In genomic region chr11:84348843-84349825, GRCm38 (mm10) we compare ENCODE assay signal across 18 mouse cellular contexts.
DNase-seq lines count a peak whose midpoint lies in the region; ATAC-seq lines count a peak whose summit lies in the region.
"Had no signal": no experiment of that assay in that cellular context is flagged by ENCODE, and none has a peak within 500 bp of the region (broad histone marks: within the 10 kb centered on the region; RNA-seq: fewer than 3 reads in every experiment).

No protein-coding gene starts in this region.

- ATAC-seq in neural tube, embryonic 11.5 days (ENCODE audit: insufficient read depth, low FRiP score, low TSS enrichment) = no peak
- peak; percentile 28; the same call in 1 of the 2 replicates for ATAC-seq in hindbrain, embryonic 13.5 days (ENCODE audit: low FRiP score)
- peak; percentile 23; the same call in 1 of the 2 replicates for ATAC-seq in midbrain, embryonic 12.5 days (ENCODE audit: low FRiP score, low read depth)
- ATAC-seq in neural tube, embryonic 15.5 days (ENCODE audit: low FRiP score) = no peak
- ATAC-seq: Patski had no signal

- no peaks in the 10 kb centered on the region for H3K36me3 ChIP-seq in neural tube, embryonic 11.5 days (ENCODE audit: control insufficient read depth, insufficient read depth, low read length)
- H3K36me3 ChIP-seq in hindbrain, embryonic 13.5 days = no peaks in the 10 kb centered on the region
- no peaks in the 10 kb centered on the region for H3K36me3 ChIP-seq in midbrain, embryonic 12.5 days
- H3K36me3 ChIP-seq in neural tube, embryonic 15.5 days = no peaks in the 10 kb centered on the region
- H3K36me3 ChIP-seq: embryonic facial prominence, embryonic 15.5 days; heart, embryonic 15.5 days had no signal

- H3K27ac ChIP-seq in neural tube, embryonic 11.5 days (ENCODE audit: low read depth, low read length) = peak overlapping the region; percentile 42
- H3K27ac ChIP-seq in hindbrain, embryonic 13.5 days = peak overlapping the region; percentile 85
- H3K27ac ChIP-seq in midbrain, embryonic 12.5 days (replicated peaks) = peak overlapping the region; percentile 79
- H3K27ac ChIP-seq in neural tube, embryonic 15.5 days (replicated peaks) = peak overlapping the region; percentile 75
- H3K27ac ChIP-seq: embryonic facial prominence, embryonic 15.5 days; heart, embryonic 15.5 days; left cerebral cortex, adult 2 months; limb, embryonic 13.5 days had no signal

- 61% methylated on average over 16 of the region's 16 CpGs for WGBS in neural tube, embryonic 11.5 days
- 27% methylated on average over 16 of the region's 16 CpGs for WGBS in hindbrain, embryonic 13.5 days
- 42% methylated on average over 16 of the region's 16 CpGs for WGBS in midbrain, embryonic 12.5 days
- WGBS in neural tube, embryonic 15.5 days = 41% methylated on average over 16 of the region's 16 CpGs

- no peak for DNase-seq in neural tube, embryonic 11.5 days (ENCODE audit: low spot score)
- no peak for DNase-seq in neural tube, embryonic 10.5 days (ENCODE audit: extremely low spot score, low spot score)
- DNase-seq in frontal cortex, postnatal 25 days (ENCODE audit: low spot score in 2 of 2) = no peak
- no peak for DNase-seq in urinary bladder, postnatal 10 days (ENCODE audit: low spot score)
- no peak for DNase-seq in cerebellum, adult 8-10 months
- DNase-seq: cerebellum, adult 11-12 months; kidney, adult 9 months; lung, postnatal 4 days; right cerebral cortex, postnatal 25 days; thymus, postnatal 4 days had no signal

- H3K9ac ChIP-seq in neural tube, embryonic 11.5 days (ENCODE audit: low read length) = no peak overlapping the region
- 0 out of 2 replicates have a peak overlapping the region, but pooled peaks have one; percentile 3 for H3K9ac ChIP-seq in hindbrain, embryonic 13.5 days
- 0 out of 2 replicates have a peak overlapping the region, but pooled peaks have one; percentile 32 for H3K9ac ChIP-seq in midbrain, embryonic 12.5 days (replicated peaks)
- no peak overlapping the region for H3K9ac ChIP-seq in neural tube, embryonic 15.5 days (replicated peaks)
- H3K9ac ChIP-seq: embryonic facial prominence, embryonic 15.5 days; heart, embryonic 15.5 days; limb, embryonic 13.5 days had no signal

- H3K4me2 ChIP-seq in neural tube, embryonic 11.5 days (ENCODE audit: low read depth) = no peak overlapping the region
- peak overlapping the region; percentile 30 for H3K4me2 ChIP-seq in hindbrain, embryonic 13.5 days
- peak overlapping the region; percentile 41 for H3K4me2 ChIP-seq in midbrain, embryonic 12.5 days (replicated peaks)
- H3K4me2 ChIP-seq in neural tube, embryonic 15.5 days = peak overlapping the region; percentile 29; the same call in 1 of the 2 replicates
- H3K4me2 ChIP-seq: embryonic facial prominence, embryonic 15.5 days; heart, embryonic 15.5 days; limb, embryonic 13.5 days had no signal

- H3K4me3 ChIP-seq in neural tube, embryonic 11.5 days (ENCODE audit: low read depth, low read length) = no peak overlapping the region
- H3K4me3 ChIP-seq in hindbrain, embryonic 13.5 days = no peak overlapping the region
- no peak overlapping the region for H3K4me3 ChIP-seq in midbrain, embryonic 12.5 days
- no peak overlapping the region for H3K4me3 ChIP-seq in neural tube, embryonic 15.5 days (replicated peaks)
- H3K4me3 ChIP-seq: embryonic facial prominence, embryonic 15.5 days; heart, embryonic 15.5 days; left cerebral cortex, adult 2 months; limb, embryonic 13.5 days had no signal

- H3K9me3 ChIP-seq in neural tube, embryonic 11.5 days (ENCODE audit: control insufficient read depth, low read length) = no peaks in the 10 kb centered on the region
- no peaks in the 10 kb centered on the region for H3K9me3 ChIP-seq in hindbrain, embryonic 13.5 days
- no peaks in the 10 kb centered on the region for H3K9me3 ChIP-seq in midbrain, embryonic 12.5 days
- H3K9me3 ChIP-seq in neural tube, embryonic 15.5 days (replicated peaks) = no peaks in the 10 kb centered on the region
- H3K9me3 ChIP-seq: embryonic facial prominence, embryonic 15.5 days; heart, embryonic 15.5 days; limb, embryonic 13.5 days had no signal

- H3K4me1 ChIP-seq in neural tube, embryonic 11.5 days (ENCODE audit: control insufficient read depth, insufficient read depth, low read length) = no peaks in the 10 kb centered on the region
- peaks cover 37% of the 10 kb centered on the region for H3K4me1 ChIP-seq in hindbrain, embryonic 13.5 days (replicated peaks)
- peaks cover 40% of the 10 kb centered on the region for H3K4me1 ChIP-seq in midbrain, embryonic 12.5 days
- H3K4me1 ChIP-seq in neural tube, embryonic 15.5 days = peaks cover 25% of the 10 kb centered on the region
- H3K4me1 ChIP-seq: embryonic facial prominence, embryonic 15.5 days; limb, embryonic 13.5 days had no signal

- no peaks in the 10 kb centered on the region for H3K27me3 ChIP-seq in neural tube, embryonic 11.5 days (ENCODE audit: control insufficient read depth, insufficient read depth, low read length)
- H3K27me3 ChIP-seq in hindbrain, embryonic 13.5 days = no peaks in the 10 kb centered on the region
- H3K27me3 ChIP-seq in midbrain, embryonic 12.5 days = no peaks in the 10 kb centered on the region
- no peaks in the 10 kb centered on the region for H3K27me3 ChIP-seq in neural tube, embryonic 15.5 days (replicated peaks)
- H3K27me3 ChIP-seq: embryonic facial prominence, embryonic 15.5 days; heart, embryonic 15.5 days; limb, embryonic 13.5 days; Patski had no signal

Comparison
In these comparisons a context has a peak if more than half of its experiments do, and no peak if none do; other contexts are left out.
1. ATAC-seq: peak in hindbrain, embryonic 13.5 days (single experiment) and midbrain, embryonic 12.5 days (single experiment); none in neural tube, embryonic 11.5 days (single experiment) and neural tube, embryonic 15.5 days (single experiment).
2. H3K9ac ChIP-seq: peak in hindbrain, embryonic 13.5 days (single experiment) and midbrain, embryonic 12.5 days (single experiment); none in neural tube, embryonic 11.5 days (single experiment) and neural tube, embryonic 15.5 days (single experiment).
3. Peak in every context shown above with its lines, with median percentiles within 50 percentile points of each other: H3K27ac ChIP-seq.